Mouse (Mus musculus) left cerebral cortex, postnatal 4 days (tissue): ENCODE results near the gene Zzz3. TPM values are rescaled to one million over a fixed set of nuclear protein-coding genes. Genes with fewer than 3 reads are reported as not detected.
"Not testable (repeated sequence)": the region's sequence is repeated elsewhere in the genome, so short reads cannot be mapped to it uniquely, and the experiment has no call there.

Experiments
- DNase-seq: peaks from one replicate; pipeline ENCODE4 v3.0.0-alpha.2; 2022
- intact Hi-C: fragments of 180-260 bp; cut with DNase I; formaldehyde crosslinking; loops from one replicate; pipeline ENCODE4 v1.15.1; 2025
- total RNA-seq, 2 experiments: library from RNA; stranded (reverse); gene quantifications; 2 replicates each; pipeline ENCODE4 v1.2.3; 2021

Zzz3 gene
- total RNA-seq, 2 experiments from 2014 or later, result 38.1 to 41.0 TPM

GRCm38 (mm10) chr3:152400441-152400840 lies 5.2 kb downstream of the Zzz3 start:
- no peak for DNase-seq
- intact Hi-C loops, result no loop called here

- no peak for DNase-seq
- intact Hi-C loops, result no loop called here
Measured at GRCm38 (mm10) chr3:152400875-152401274, 5.6 kb downstream of the Zzz3 start.

GRCm38 (mm10) chr3:152401964-152402670 lies 6.8 kb downstream of the Zzz3 start:
- DNase-seq, result no peak
- intact Hi-C loops, result no loop called here

- intact Hi-C loops, result no loop called here
- no peak for DNase-seq
Measured at GRCm38 (mm10) chr3:152402671-152403066, 7.4 kb downstream of the Zzz3 start.

- DNase-seq, result no peak
- intact Hi-C loops, result no loop called here
Measured at GRCm38 (mm10) chr3:152403827-152404226, 8.6 kb downstream of the Zzz3 start.

GRCm38 (mm10) chr3:152405420-152405819 lies 10.1 kb downstream of the Zzz3 start:
- DNase-seq, result no peak
- intact Hi-C loops, result no loop called here

GRCm38 (mm10) chr3:152405978-152406640 lies 10.8 kb downstream of the Zzz3 start:
- no peak for DNase-seq
- intact Hi-C loops, result no loop called here

GRCm38 (mm10) chr3:152410980-152411551 lies 15.8 kb downstream of the Zzz3 start:
- intact Hi-C loops, result no loop called here
- no peak for DNase-seq

GRCm38 (mm10) chr3:152412362-152412761 lies 17.1 kb downstream of the Zzz3 start:
- no peak for DNase-seq
- intact Hi-C loops, result no loop called here

- no peak for DNase-seq
- intact Hi-C loops, result no loop called here
Measured at GRCm38 (mm10) chr3:152428925-152429324, 33.7 kb downstream of the Zzz3 start.

- intact Hi-C loops, result loop anchor here (5.0 kb wide), 2 partner anchors 35 to 1075 kb away; partner anchors contain the start of gene Zzz3
- DNase-seq, result no peak
Measured at GRCm38 (mm10) chr3:152432677-152433076, 37.4 kb downstream of the Zzz3 start.

- intact Hi-C loops, result no loop called here
- DNase-seq, result no peak
Measured at GRCm38 (mm10) chr3:152435590-152435989, 40.3 kb downstream of the Zzz3 start.

- no peak for DNase-seq
- intact Hi-C loops, result no loop called here
Measured at GRCm38 (mm10) chr3:152438068-152438467, 42.8 kb downstream of the Zzz3 start.

- intact Hi-C loops, result no loop called here
Measured at GRCm38 (mm10) chr3:152442795-152443194, 47.5 kb downstream of the Zzz3 start.

GRCm38 (mm10) chr3:152444114-152444513 lies 48.8 kb downstream of the Zzz3 start:
- no peak for DNase-seq

More at GRCm38 (mm10) chr3:152442795-152443194, 47.5 kb downstream of the Zzz3 start:
- DNase-seq, result no peak

GRCm38 (mm10) chr3:152446966-152447365 lies 51.7 kb downstream of the Zzz3 start:
- intact Hi-C loops, result no loop called here
- no peak for DNase-seq

More at GRCm38 (mm10) chr3:152444114-152444513, 48.8 kb downstream of the Zzz3 start:
- intact Hi-C loops, result no loop called here

- DNase-seq, result no peak
- intact Hi-C loops, result no loop called here
Measured at GRCm38 (mm10) chr3:152453163-152453562, 57.9 kb downstream of the Zzz3 start.

- intact Hi-C loops, result no loop called here
- no peak for DNase-seq
Measured at GRCm38 (mm10) chr3:152457308-152458035, 62.2 kb downstream of the Zzz3 start.

- intact Hi-C loops, DNase-seq: not testable (repeated sequence)
Measured at GRCm38 (mm10) chr3:152458875-152459274, 63.6 kb downstream of the Zzz3 start.

- DNase-seq, result no peak
- intact Hi-C loops, result no loop called here
Measured at GRCm38 (mm10) chr3:152460802-152461201, 65.5 kb downstream of the Zzz3 start.

- intact Hi-C loops, result no loop called here
- no peak for DNase-seq
Measured at GRCm38 (mm10) chr3:152462038-152462547, 66.8 kb downstream of the Zzz3 start.
